In the genomic region with DNA sequence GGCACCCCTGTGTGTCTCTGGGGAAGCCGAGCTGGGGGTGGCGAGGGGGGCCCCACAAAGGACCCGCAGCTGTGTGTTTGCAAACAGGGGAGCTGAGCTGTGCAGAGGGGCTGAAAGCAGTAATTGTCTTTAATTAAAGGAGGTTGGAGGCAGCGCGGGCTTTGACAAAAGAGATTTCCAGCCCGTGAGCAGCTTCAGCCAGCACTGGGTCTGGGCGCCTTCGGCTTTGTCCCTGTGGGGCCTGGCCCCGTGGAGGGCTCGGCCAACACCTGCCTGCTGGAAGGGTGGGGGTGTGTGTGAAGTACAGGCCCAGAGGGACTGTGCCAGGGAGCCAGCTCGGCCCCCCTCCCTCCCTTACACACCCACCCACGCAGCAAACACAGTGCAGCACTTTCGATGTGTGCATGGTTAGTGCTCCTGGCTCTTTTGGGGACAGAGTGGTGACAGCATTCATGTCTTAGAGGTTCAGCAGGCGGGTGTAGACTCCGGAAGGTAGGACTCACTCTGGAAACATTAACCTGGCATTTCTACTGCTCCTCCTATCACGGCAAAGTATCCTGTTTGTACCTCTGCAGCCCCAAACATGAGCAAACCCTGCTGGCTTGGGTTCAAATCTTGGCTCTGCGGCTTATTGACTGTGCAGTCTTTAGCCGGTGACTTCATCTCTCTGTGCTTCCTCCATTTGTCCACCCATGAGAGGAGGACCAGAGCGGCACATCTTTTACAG, we compare ENCODE assay signal across 9 mouse cellular contexts.
DNase-seq lines count a peak whose midpoint lies in the region; ATAC-seq and TF ChIP-seq lines count a peak whose summit lies in the region.
"Had no signal": no experiment of that assay in that cellular context is flagged by ENCODE, and none has a peak within 500 bp of the region (broad histone marks: within the 10 kb centered on the region; RNA-seq: fewer than 3 reads in every experiment).

No protein-coding gene starts in this region.

- H3K4me3 ChIP-seq in forebrain, postnatal 0 days (ENCODE audit: low read depth, low read length): no peak overlapping the region
- H3K4me3 ChIP-seq in limb, embryonic 12.5 days (replicated peaks): no peak overlapping the region
- H3K4me3 ChIP-seq in stomach, embryonic 16.5 days (replicated peaks; ENCODE audit: low read length): no peak overlapping the region
- H3K4me3 ChIP-seq: erythroblast, embryonic 14.5 days had no signal

- H3K27ac ChIP-seq in forebrain, postnatal 0 days (ENCODE audit: low read depth, low read length): no peak overlapping the region
- H3K27ac ChIP-seq in limb, embryonic 12.5 days: no peak overlapping the region
- H3K27ac ChIP-seq in stomach, embryonic 16.5 days (ENCODE audit: low read length): peak overlapping the region; percentile 52

- H3K4me1 ChIP-seq in forebrain, postnatal 0 days (ENCODE audit: insufficient read depth): peaks cover 16% of the 10 kb centered on the region
- peaks cover 45% of the 10 kb centered on the region for H3K4me1 ChIP-seq in limb, embryonic 12.5 days (replicated peaks)
- H3K4me1 ChIP-seq in stomach, embryonic 16.5 days (ENCODE audit: control insufficient read depth, insufficient read depth, low read length): peaks cover 36% of the 10 kb centered on the region

- H3K27me3 ChIP-seq in forebrain, postnatal 0 days (ENCODE audit: insufficient read depth, low read length): no peaks in the 10 kb centered on the region
- H3K27me3 ChIP-seq in limb, embryonic 12.5 days: peaks cover 43% of the 10 kb centered on the region
- no peaks in the 10 kb centered on the region for H3K27me3 ChIP-seq in stomach, embryonic 16.5 days (ENCODE audit: control insufficient read depth, insufficient read depth, low read length)

- WGBS in forebrain, postnatal 0 days: 13% methylated on average over 19 of the region's 19 CpGs
- 27% methylated on average over 19 of the region's 19 CpGs for WGBS in limb, embryonic 12.5 days
- 43% methylated on average over 19 of the region's 19 CpGs for WGBS in stomach, embryonic 16.5 days

- H3K4me2 ChIP-seq in forebrain, postnatal 0 days (ENCODE audit: low read depth): no peak overlapping the region
- no peak overlapping the region for H3K4me2 ChIP-seq in limb, embryonic 12.5 days
- H3K4me2 ChIP-seq in stomach, embryonic 16.5 days (ENCODE audit: low read depth, low read length): no peak overlapping the region

- no peaks in the 10 kb centered on the region for H3K9me3 ChIP-seq in forebrain, postnatal 0 days (ENCODE audit: low read length)
- no peaks in the 10 kb centered on the region for H3K9me3 ChIP-seq in limb, embryonic 12.5 days
- H3K9me3 ChIP-seq in stomach, embryonic 16.5 days (replicated peaks; ENCODE audit: control insufficient read depth, low read length): no peaks in the 10 kb centered on the region

- TF ChIP-seq CTCF in forebrain, postnatal 0 days (IDR thresholded peaks at IDR 0.05; ENCODE audit: low read depth): no peak

- DNase-seq in right cerebral cortex, adult 18-20 months: peak; percentile 68
- no peak for DNase-seq in right cerebral cortex, postnatal 4 days
- peak; percentile 52 for DNase-seq in forebrain, postnatal 0 days
- DNase-seq in ovary, postnatal 36 days (ENCODE audit: low spot score): no peak
- DNase-seq in adrenal gland, adult 18-20 months (ENCODE audit: low spot score in 2 of 2): no peak
- no peak for DNase-seq in embryo, embryonic 10.5 days (ENCODE audit: low spot score)

- 0 out of 2 replicates have a peak overlapping the region, but pooled peaks have one; percentile 0 for H3K9ac ChIP-seq in forebrain, postnatal 0 days
- peak overlapping the region; percentile 50; the same call in 1 of the 2 replicates for H3K9ac ChIP-seq in limb, embryonic 12.5 days (replicated peaks)
- H3K9ac ChIP-seq in stomach, embryonic 16.5 days (ENCODE audit: low read length): peak overlapping the region; percentile 19

- no peaks in the 10 kb centered on the region for H3K36me3 ChIP-seq in forebrain, postnatal 0 days (ENCODE audit: insufficient read depth)
- H3K36me3 ChIP-seq in limb, embryonic 12.5 days: no peaks in the 10 kb centered on the region
- H3K36me3 ChIP-seq in stomach, embryonic 16.5 days (ENCODE audit: control insufficient read depth, insufficient read depth, low read length): no peaks in the 10 kb centered on the region

- peak; percentile 67 for ATAC-seq in forebrain, postnatal 0 days
- 0 out of 2 replicates have a peak, but pooled peaks have one; percentile 27 for ATAC-seq in limb, embryonic 12.5 days (ENCODE audit: insufficient number of reproducible peaks, insufficient read depth, low FRiP score, low TSS enrichment, low read depth)
- ATAC-seq in stomach, embryonic 16.5 days (ENCODE audit: insufficient read depth, low FRiP score): peak; percentile 62

Comparison
In these comparisons a context has a peak if more than half of its experiments do, and no peak if none do; other contexts are left out.
1. DNase-seq: peak in right cerebral cortex, adult 18-20 months (single experiment) and forebrain, postnatal 0 days (single experiment); none in right cerebral cortex, postnatal 4 days (single experiment), ovary, postnatal 36 days (single experiment), adrenal gland, adult 18-20 months (0 of 2) and embryo, embryonic 10.5 days (single experiment).
2. H3K9ac ChIP-seq: peak in every context shown above with its lines; median percentile 50 in limb, embryonic 12.5 days; 19 in stomach, embryonic 16.5 days; 0 in forebrain, postnatal 0 days.
3. Peak in every context shown above with its lines, with median percentiles within 50 percentile points of each other: ATAC-seq.